Mouse (Mus musculus) cortical plate, adult 2 months (tissue): ENCODE results near the gene Pyroxd2. TPM values are rescaled to one million over a fixed set of nuclear protein-coding genes. Genes with fewer than 3 reads are reported as not detected.
A peak's percentile ranks its signal among the peaks of the same experiment; 100 is the strongest.

Experiments
- H3K27ac ChIP-seq: fragments of 200-500 bp; 2 replicates; pipeline ENCODE4 v1.5.1; 2012; ENCODE audit warnings: low read length, control low read depth, inconsistent platforms; ENCODE audit not compliant: insufficient read depth
- H3K4me1 ChIP-seq: fragments of 200-500 bp; 2 replicates; pipeline ENCODE4 v1.6.1; 2011; ENCODE audit warnings: low read length; ENCODE audit not compliant: control insufficient read depth, insufficient read depth
- H3K4me3 ChIP-seq: fragments of 200-500 bp; 2 replicates; pipeline ENCODE4 v1.5.1; 2011; ENCODE audit warnings: mild to moderate bottlenecking, low read length, control low read depth; ENCODE audit not compliant: insufficient read depth
- CTCF ChIP-seq: fragments of 200-500 bp; IDR thresholded peaks from 2 replicates; pipeline ENCODE4 v1.5.1; 2011; ENCODE audit warnings: mild to moderate bottlenecking, control low read depth, low read length; ENCODE audit not compliant: insufficient read depth; ENCODE audit errors: extremely low read depth
- POLR2A ChIP-seq: fragments of 200-500 bp; IDR thresholded peaks from 2 replicates; pipeline ENCODE4 v1.6.1; 2011; ENCODE audit warnings: mild to moderate bottlenecking, low read length, control low read depth; ENCODE audit not compliant: insufficient read depth; ENCODE audit errors: extremely low read depth
- polyA plus RNA-seq: library from polyadenylated mRNA; depleted of rRNA; stranded (reverse); fragments of >200 nt; gene quantifications from 2 replicates; pipeline ENCODE4 v1.2.3, GENCODE M21; 2012

Gene Pyroxd2
- polyA plus RNA-seq, 1 experiment = 2.6 TPM

GRCm38 (mm10) chr19:42745869-42746224, 6.7 kb downstream of the Pyroxd2 start:
- no peak overlapping the region for H3K4me3 ChIP-seq
- H3K27ac ChIP-seq = no peak overlapping the region
- TF ChIP-seq CTCF = no peak
- TF ChIP-seq POLR2A = no peak
- H3K4me1 ChIP-seq = peaks cover 2% of the 10 kb centered on the region; the same call in 1 of the 2 replicates

- Histone ChIP-seq H3K4me3 (no peak overlapping the region), H3K27ac (no peak overlapping the region), H3K4me1 (peaks cover 2% of the 10 kb centered on the region; the same call in 1 of the 2 replicates)
- TF ChIP-seq POLR2A = no peak
- TF ChIP-seq CTCF = no peak
Measured at GRCm38 (mm10) chr19:42745084-42745868, 7.3 kb downstream of the Pyroxd2 start.

GRCm38 (mm10) chr19:42744162-42744586, 8.4 kb downstream of the Pyroxd2 start:
- Histone ChIP-seq H3K4me1 (peaks cover 2% of the 10 kb centered on the region; the same call in 1 of the 2 replicates), H3K27ac (no peak overlapping the region), H3K4me3 (no peak overlapping the region)
- TF ChIP-seq CTCF = peak; percentile 85
- TF ChIP-seq POLR2A = no peak

GRCm38 (mm10) chr19:42743261-42743660, 9.3 kb downstream of the Pyroxd2 start:
- Histone ChIP-seq H3K4me3 (no peak overlapping the region), H3K4me1 (peaks cover 2% of the 10 kb centered on the region; the same call in 1 of the 2 replicates), H3K27ac (no peak overlapping the region)
- TF ChIP-seq CTCF (no peak), POLR2A (no peak)

- Histone ChIP-seq H3K4me3 (no peak overlapping the region), H3K27ac (no peak overlapping the region), H3K4me1 (peaks cover 2% of the 10 kb centered on the region; the same call in 1 of the 2 replicates)
- TF ChIP-seq CTCF (no peak), POLR2A (no peak)
Measured at GRCm38 (mm10) chr19:42741884-42742283, 10.7 kb downstream of the Pyroxd2 start.

- TF ChIP-seq CTCF (no peak), POLR2A (no peak)
- Histone ChIP-seq H3K27ac (no peak overlapping the region), H3K4me1 (peaks cover 2% of the 10 kb centered on the region; the same call in 1 of the 2 replicates), H3K4me3 (no peak overlapping the region)
Measured at GRCm38 (mm10) chr19:42740163-42740899, 12.2 kb downstream of the Pyroxd2 start.

GRCm38 (mm10) chr19:42739734-42740133, 12.8 kb downstream of the Pyroxd2 start:
- no peak overlapping the region for H3K4me3 ChIP-seq
- no peak for TF ChIP-seq CTCF
- TF ChIP-seq POLR2A = no peak

GRCm38 (mm10) chr19:42737753-42738152, 14.8 kb downstream of the Pyroxd2 start:
- TF ChIP-seq CTCF = no peak
- no peak for TF ChIP-seq POLR2A
- no peak overlapping the region for H3K27ac ChIP-seq
- H3K4me1 ChIP-seq = peaks cover 2% of the 10 kb centered on the region; the same call in 1 of the 2 replicates

More at GRCm38 (mm10) chr19:42739734-42740133, 12.8 kb downstream of the Pyroxd2 start:
- H3K4me1 ChIP-seq = peaks cover 2% of the 10 kb centered on the region; the same call in 1 of the 2 replicates
- no peak overlapping the region for H3K27ac ChIP-seq

GRCm38 (mm10) chr19:42734982-42735381, 17.6 kb downstream of the Pyroxd2 start:
- Histone ChIP-seq H3K4me3 (no peak overlapping the region), H3K27ac (no peak overlapping the region), H3K4me1 (no peaks in the 10 kb centered on the region)
- no peak for TF ChIP-seq CTCF
- no peak for TF ChIP-seq POLR2A

More at GRCm38 (mm10) chr19:42737753-42738152, 14.8 kb downstream of the Pyroxd2 start:
- no peak overlapping the region for H3K4me3 ChIP-seq
